Mouse (Mus musculus) stomach, postnatal 0 days (tissue): ENCODE measurements around the gene Sepsecs.

Experiments used
- CTCF ChIP-seq: IDR thresholded peaks from 2 replicates; pipeline ENCODE4 v1.5.1; 2016; ENCODE audit warnings: antibody characterized with exemption, low read depth, mild to moderate bottlenecking, moderate library complexity
- EP300 ChIP-seq: optimal IDR thresholded peaks from 2 replicates; pipeline ENCODE3; 2016; ENCODE audit warnings: antibody characterized with exemption

DNA sequence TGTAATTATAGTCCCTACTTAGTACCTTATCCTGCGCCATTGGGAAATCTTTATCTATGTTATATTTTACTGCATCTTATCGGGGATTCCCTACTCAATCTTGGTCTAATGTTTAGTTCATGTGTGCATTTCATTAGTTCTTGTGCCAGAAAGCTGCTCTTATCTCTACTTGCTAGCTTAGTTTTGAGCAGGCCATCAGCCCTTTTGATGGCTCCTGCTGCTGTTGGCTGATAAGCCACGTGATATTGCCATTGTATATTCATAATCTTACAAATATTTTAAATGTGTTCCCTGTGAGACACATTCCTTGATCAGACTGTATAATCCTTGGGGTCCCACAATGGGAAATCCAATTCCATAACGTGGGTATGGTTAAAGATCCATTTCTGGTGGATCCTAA is 35.1 kb upstream of the Sepsecs start:
- TF ChIP-seq CTCF (no peak), EP300 (no peak)
